Mouse (Mus musculus): Measurements from ENCODE around the gene Sh3kbp1.

Sh3kbp1 gene

GRCm38 (mm10) chrX:159829192-159829852, 202.2 kb downstream of the Sh3kbp1 start:
- DNase-seq (ENCODE audit: low read depth in 1 of 2, low spot score in 2 of 2): no peak

GRCm38 (mm10) chrX:159831176-159831575, 204.1 kb downstream of the Sh3kbp1 start:
- no peak for DNase-seq (ENCODE audit: low read depth in 1 of 2, low spot score in 2 of 2)

GRCm38 (mm10) chrX:159835239-159835638, 208.2 kb downstream of the Sh3kbp1 start:
- DNase-seq (ENCODE audit: low read depth in 1 of 2, low spot score in 2 of 2): no peak

- peak; percentile 28 to 35 for DNase-seq (ENCODE audit: low read depth in 1 of 2, low spot score in 2 of 2)
These were observed 210.3 kb downstream of the Sh3kbp1 start for GRCm38 (mm10) chrX:159837379-159837778.

- DNase-seq (ENCODE audit: low read depth in 1 of 2, low spot score in 2 of 2): no peak
These were observed 212.7 kb downstream of the Sh3kbp1 start for GRCm38 (mm10) chrX:159839786-159840185.

- DNase-seq (ENCODE audit: low read depth in 1 of 2, low spot score in 2 of 2): no peak
These were observed 213.2 kb downstream of the Sh3kbp1 start for GRCm38 (mm10) chrX:159840225-159840624.

- no peak for DNase-seq (ENCODE audit: low read depth in 1 of 2, low spot score in 2 of 2)
These were observed 223.7 kb downstream of the Sh3kbp1 start for GRCm38 (mm10) chrX:159850722-159851121.

GRCm38 (mm10) chrX:159856866-159857265, 229.8 kb downstream of the Sh3kbp1 start:
- DNase-seq (ENCODE audit: low read depth in 1 of 2, low spot score in 2 of 2): no peak

- DNase-seq (ENCODE audit: low read depth in 1 of 2, low spot score in 2 of 2): no peak
These were observed 231.1 kb downstream of the Sh3kbp1 start for GRCm38 (mm10) chrX:159858126-159858525.

- no peak for DNase-seq (ENCODE audit: low read depth in 1 of 2, low spot score in 2 of 2)
These were observed 233.9 kb downstream of the Sh3kbp1 start for GRCm38 (mm10) chrX:159860841-159861530.

- no peak for DNase-seq (ENCODE audit: low read depth in 1 of 2, low spot score in 2 of 2)
These were observed 240.6 kb downstream of the Sh3kbp1 start for GRCm38 (mm10) chrX:159867660-159868059.

- DNase-seq (ENCODE audit: low read depth in 1 of 2, low spot score in 2 of 2): no peak
These were observed 245.4 kb downstream of the Sh3kbp1 start for GRCm38 (mm10) chrX:159872521-159872920.

- DNase-seq (ENCODE audit: low read depth in 1 of 2, low spot score in 2 of 2): no peak
These were observed 250.7 kb downstream of the Sh3kbp1 start for GRCm38 (mm10) chrX:159877770-159878169.

- DNase-seq (ENCODE audit: low read depth in 1 of 2, low spot score in 2 of 2): no peak
These were observed 252.4 kb downstream of the Sh3kbp1 start for GRCm38 (mm10) chrX:159879455-159879854.

GRCm38 (mm10) chrX:159881576-159881975, 254.5 kb downstream of the Sh3kbp1 start:
- no peak for DNase-seq (ENCODE audit: low read depth in 1 of 2, low spot score in 2 of 2)

- no peak for DNase-seq (ENCODE audit: low read depth in 1 of 2, low spot score in 2 of 2)
These were observed 269.5 kb downstream of the Sh3kbp1 start for GRCm38 (mm10) chrX:159896536-159896935.

- no peak for DNase-seq (ENCODE audit: low read depth in 1 of 2, low spot score in 2 of 2)
These were observed 271.0 kb downstream of the Sh3kbp1 start for GRCm38 (mm10) chrX:159898110-159898509.

GRCm38 (mm10) chrX:159899121-159899520, 272.0 kb downstream of the Sh3kbp1 start:
- no peak for DNase-seq (ENCODE audit: low read depth in 1 of 2, low spot score in 2 of 2)

- DNase-seq (ENCODE audit: low read depth in 1 of 2, low spot score in 2 of 2): no peak
These were observed 276.3 kb downstream of the Sh3kbp1 start for GRCm38 (mm10) chrX:159903421-159903820.

GRCm38 (mm10) chrX:159907703-159908102, 280.6 kb downstream of the Sh3kbp1 start:
- DNase-seq (ENCODE audit: low read depth in 1 of 2, low spot score in 2 of 2): no peak

- DNase-seq (ENCODE audit: low read depth in 1 of 2, low spot score in 2 of 2): no peak
These were observed 282.6 kb downstream of the Sh3kbp1 start for GRCm38 (mm10) chrX:159909446-159910277.

GRCm38 (mm10) chrX:159910600-159910999, 283.5 kb downstream of the Sh3kbp1 start:
- DNase-seq (ENCODE audit: low read depth in 1 of 2, low spot score in 2 of 2): no peak

All from monocyte, adult 2 months (primary cell).